Mouse (Mus musculus) natural killer cell, adult 2 months (primary cell): Measurements from ENCODE around the gene Vps25.

Source experiments
- DNase-seq, 2 experiments: peaks; one replicate each; pipeline ENCODE4 v3.0.0; 2022; ENCODE audit warnings: low spot score in 2 of 2

Gene Vps25

GRCm38 (mm10) chr11:101275309-101275708, 21.8 kb downstream of the Vps25 start:
- DNase-seq, result no peak

- no peak for DNase-seq
Observed at GRCm38 (mm10) chr11:101276319-101277070, 23.0 kb downstream of the Vps25 start.

DNA sequence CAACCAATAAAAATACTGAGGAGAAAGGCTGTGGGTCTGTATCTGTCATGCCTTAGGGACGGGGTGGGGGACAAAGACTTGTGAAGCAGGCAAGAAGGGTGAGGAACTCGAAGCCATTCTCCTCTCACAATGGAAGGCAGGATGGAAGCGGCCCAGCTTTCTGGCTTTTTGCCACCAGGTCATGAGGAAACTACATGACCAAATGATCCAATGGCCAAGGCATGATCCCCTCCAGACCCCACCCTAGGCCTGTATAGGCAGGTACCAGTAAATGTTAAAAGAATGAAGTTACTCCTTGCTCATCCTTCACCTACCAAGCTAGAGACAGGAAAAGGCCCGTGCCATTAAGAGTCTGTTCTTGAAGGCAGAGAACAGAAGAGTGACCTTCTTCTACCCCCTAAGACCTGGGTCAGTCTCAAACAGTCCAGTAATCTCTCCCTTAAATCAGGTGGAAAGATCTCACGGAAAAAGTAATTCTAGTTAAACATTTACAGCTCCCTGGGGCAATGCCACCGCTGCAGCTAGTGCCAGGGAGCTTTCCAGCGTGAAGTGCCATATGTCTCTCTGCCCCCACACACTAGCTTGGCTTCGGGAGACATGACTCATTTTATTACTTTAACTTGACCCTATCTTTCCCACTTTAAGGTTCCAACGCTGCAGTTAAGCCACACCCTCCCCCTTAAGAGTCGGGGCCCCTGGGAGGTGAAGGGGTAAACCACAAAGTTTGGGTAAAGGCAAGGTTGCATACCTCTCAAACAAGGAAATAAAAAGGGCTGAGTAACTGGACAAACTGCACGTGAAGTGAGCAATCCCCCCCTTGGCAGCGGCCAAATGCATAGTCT, 24.1 kb downstream of the Vps25 start:
- no peak for DNase-seq

DNA sequence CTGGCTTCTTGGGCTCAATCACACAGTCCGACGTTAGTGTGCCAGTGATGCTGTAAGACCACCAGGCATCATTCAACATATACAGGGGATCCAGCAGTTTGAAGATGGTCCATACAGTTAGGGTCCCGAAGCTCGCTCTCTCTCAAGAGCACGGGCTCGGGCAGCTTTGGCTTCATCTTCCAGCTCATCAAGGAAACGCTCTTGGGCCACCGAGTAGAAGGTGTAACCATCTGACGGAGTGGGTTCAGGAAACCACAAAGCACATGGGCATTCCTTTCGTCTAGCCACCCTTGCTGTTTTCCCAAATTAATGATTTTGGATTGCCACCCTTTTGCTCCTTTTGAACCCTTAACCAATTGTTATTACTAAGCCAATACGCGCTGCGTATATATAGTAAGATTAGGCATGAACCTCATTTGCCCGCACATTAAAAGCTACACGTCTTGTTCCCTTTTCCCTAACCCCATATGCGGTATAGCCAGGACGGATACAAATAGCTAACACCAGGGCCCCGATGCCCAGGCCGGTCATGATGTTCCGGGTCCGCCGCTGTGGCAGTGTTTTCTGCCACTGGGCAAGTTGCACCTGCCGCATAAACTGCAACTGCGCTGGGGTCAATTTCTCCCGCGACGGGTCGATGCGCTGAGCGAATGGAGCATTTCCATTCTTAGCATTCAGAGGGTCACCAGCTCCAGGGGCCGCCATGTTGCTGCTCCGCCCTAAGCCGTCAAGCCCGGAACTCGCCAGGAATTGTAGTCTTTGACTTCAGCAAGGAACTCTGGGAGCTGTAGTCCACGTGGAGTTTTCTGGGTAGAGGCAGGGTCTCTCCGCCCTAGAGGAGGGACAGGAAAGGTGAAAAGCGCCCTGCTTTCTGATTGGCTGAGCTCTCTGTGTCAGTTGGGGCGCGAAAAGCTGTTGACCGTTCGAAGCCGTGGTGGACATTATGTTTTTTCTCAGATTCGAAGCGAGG, 25.0 kb downstream of the Vps25 start, which contains the start of the genes Cntd1 and Coa3:
TSS of gene Cntd1 (plus strand) at position 790 of the 970 bp plus-strand sequence.
TSS of gene Coa3 (minus strand) at position 892 of the 970 bp plus-strand sequence.
- peak; percentile 53 to 69 for DNase-seq

DNA sequence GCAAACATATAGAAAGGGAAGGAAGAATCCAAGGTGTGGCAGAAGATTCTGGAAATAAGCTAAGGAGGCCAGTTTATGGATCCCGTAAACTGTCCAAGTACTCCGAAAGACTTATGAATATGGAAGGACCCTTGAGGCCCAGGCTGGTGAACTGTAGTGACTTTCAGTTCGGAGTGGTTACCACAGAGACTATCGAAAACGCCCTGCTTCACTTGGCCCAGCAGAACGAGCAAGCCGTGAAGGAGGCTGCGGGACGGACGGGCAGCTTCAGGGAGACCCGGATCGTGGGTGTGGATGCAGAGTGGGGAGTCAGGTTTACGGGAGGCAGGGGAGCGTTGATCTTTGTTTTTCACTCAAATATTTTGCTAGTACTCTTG, 25.7 kb downstream of the Vps25 start:
- no peak for DNase-seq

- no peak for DNase-seq
Observed at GRCm38 (mm10) chr11:101280837-101281236, 27.3 kb downstream of the Vps25 start.

GRCm38 (mm10) chr11:101282896-101283295, 29.4 kb downstream of the Vps25 start:
- no peak for DNase-seq

- DNase-seq, result no peak
Observed at GRCm38 (mm10) chr11:101283805-101284204, 30.3 kb downstream of the Vps25 start.

DNA sequence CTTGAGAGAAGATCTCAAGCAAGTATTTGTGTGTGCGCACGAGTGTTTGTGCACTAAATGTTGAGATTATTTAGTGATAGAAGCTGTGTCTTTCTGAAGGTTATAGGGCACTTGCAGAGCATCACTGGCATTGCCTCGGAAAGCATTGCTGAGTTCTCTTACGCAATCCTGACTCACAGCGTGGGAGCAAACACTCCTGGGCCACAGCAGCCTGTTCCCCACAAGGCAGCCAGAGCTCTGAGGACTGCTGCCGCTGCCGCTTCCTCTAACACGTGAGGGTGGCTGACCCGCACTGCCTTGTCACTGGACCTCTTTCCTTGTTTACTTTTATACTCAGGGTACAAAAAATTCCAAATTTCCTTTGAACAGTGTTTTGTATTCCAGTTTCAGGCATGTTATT, 33.8 kb downstream of the Vps25 start:
- no peak for DNase-seq

DNA sequence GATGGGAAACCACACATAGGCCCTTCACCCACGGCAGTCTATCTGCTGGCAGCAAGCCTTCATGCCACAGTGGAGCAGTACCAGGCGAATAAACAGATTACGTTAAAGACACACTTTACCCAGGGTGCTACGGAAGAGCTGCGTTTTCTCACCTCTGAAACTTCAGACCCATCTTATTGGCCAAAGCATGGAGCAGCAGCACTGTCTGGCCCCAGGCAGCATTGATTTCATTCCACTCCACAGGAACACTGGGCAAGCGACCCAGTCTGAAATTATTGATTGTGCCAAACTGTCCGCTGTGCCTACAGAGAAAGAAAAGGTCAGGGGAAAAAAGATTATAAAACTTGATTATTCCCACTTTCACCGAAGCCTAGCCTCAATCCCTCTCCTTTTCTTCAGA, 37.7 kb downstream of the Vps25 start:
- no peak for DNase-seq

DNA sequence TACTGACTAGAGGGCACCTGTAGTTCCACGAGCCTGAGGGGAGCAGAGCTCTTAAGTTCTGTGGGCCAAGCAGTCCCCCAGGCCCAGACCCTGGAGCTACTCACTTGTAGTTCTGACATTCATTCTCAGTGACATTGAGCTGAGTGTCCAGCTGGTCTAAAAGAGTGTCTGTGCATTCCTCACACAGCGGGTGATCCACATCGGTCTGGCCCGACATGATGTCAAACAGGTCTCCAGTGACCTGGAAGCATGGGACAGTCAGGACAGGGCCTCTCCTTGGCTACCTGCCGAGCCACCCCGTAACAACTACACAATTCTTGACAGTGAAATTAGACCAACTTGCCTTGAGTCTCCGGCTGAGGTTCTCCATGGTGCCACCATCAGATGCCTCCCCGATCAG, 41.7 kb downstream of the Vps25 start:
- DNase-seq, result no peak

GRCm38 (mm10) chr11:101300881-101301280, 47.4 kb downstream of the Vps25 start:
- DNase-seq, result no peak

DNA sequence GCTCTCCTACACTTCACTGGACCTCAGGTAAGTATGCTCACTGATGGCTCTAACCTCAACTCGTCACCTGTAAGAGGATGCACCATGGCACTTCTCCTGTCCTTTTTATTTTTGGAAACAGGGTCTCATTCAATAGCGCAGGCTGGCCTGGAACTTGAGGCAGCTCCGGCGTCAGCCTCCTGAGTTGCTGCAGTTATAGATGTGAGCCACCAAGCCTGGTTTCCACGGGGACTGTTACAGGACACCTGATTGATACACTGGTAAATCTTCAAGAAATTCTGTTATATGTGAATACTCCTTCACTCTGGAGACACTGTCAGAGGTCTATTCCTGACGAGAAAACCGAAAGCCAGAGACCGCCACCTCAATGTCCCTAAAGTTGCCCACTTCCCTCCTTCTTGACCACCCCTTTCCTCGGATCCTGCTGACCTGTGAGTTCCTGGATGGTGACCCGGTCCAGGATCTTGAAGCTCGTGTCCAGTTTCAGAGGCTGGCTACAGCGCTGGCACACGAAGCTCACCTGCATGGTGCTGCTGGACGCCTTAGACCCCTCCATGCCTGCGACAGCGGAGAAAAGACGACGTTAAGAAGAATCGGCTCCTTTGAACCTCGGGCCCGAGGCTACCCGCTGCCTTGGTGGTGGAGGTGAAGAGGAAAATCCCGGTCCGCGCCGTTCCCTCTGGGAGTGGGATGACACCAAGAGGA, 47.9 kb downstream of the Vps25 start:
- no peak for DNase-seq

DNA sequence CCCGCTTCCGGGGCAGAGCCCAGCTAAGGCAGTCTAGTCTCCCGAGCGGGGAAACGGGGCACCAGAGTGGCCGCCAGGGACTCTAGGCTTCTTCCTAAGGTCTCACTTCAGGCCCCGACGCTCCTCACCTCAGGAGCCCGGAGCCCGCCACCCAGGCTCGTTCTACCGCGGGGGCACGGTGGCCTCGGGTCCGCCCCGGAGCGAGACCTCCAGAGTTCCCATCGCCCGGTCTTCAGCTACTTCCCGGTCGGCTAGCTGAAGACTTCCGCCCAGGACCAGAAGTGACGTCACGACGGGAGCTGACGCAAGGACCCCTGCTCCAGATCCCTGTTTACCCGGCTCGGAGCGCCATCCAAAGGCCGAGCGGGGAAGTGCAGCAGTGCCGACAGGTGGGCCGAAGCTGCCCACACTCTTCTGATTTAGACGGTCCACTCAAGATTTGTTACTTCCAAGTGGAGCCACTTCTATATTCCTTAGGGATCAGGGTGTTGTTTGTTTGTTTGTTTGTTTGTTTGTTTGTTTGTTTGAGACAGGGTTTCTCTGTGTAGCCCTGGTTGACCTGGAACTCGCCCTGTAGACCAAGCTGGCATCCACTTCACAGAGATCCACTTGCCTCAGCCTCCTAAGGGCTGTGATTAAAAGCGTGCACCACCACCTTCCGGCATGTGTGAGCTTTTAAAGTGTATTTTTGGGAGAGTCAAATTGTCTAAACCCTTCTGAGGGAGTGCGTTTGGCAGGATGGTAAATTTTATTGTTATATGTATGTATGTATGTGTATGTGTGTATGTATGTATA, 48.7 kb downstream of the Vps25 start, which contains the start of gene Becn1:
TSS of gene Becn1 (minus strand) at position 283 of the 795 bp plus-strand sequence.
- DNase-seq, result peak; percentile 92 to 95

GRCm38 (mm10) chr11:101307744-101308143, 54.2 kb downstream of the Vps25 start:
- no peak for DNase-seq
